Mouse (Mus musculus): ENCODE measurements around the gene Sirt4.

DNA sequence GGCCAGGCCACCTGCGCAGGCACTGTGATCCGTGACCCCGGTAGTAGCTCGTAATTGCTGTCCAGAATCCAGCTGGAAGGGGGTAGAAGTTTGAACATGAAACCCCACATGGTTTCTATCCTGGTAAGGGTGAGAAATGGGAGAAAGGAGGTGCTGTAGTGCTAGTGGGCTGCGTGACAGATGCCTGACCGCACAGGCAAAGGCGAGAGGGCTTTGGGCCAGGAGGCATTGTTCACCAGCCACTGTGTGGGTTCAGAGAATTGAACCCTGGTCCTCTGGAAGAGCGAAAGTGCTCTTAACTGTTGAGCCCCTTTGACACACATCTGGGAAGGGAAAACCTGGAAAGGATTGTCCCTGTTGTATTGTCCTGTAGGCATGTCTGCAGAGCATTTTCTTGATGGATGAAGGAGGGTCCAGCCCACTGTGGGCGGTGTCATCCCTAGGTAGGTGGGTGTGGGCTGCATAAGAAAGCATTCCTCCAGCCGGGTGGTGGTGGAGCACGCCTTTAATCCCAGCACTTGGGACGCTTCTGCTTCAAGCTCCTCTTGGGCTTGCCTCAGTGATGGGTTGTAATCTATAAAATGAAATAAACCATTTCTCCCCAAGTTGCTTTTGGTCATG is 8.3 kb downstream of the Sirt4 start:
- no peak for TF ChIP-seq CTCF (IDR thresholded peaks at IDR 0.05; ENCODE audit: control insufficient read depth, insufficient read depth, low read length)
- TF ChIP-seq POLR2A (IDR thresholded peaks at IDR 0.05; ENCODE audit: borderline replicate concordance, control insufficient read depth, low read depth, low read length): no peak
